Mouse (Mus musculus) CH12.LX (cell line): Measurements from ENCODE around the gene Sec24c. TPM values are rescaled to one million over a fixed set of nuclear protein-coding genes. Genes with fewer than 3 reads are reported as not detected.

Experiments used
- DNase-seq: peaks from one replicate; pipeline ENCODE4 v3.0.0-alpha.2; 2013; ENCODE audit errors: extremely low read depth
- H3K27ac ChIP-seq: 2 replicates; pipeline ENCODE4 v1.5.1; 2012; ENCODE audit warnings: low read depth, mild to moderate bottlenecking, control low read depth, moderate library complexity; ENCODE audit not compliant: insufficient read depth
- H3K27me3 ChIP-seq: replicated peaks from 2 replicates; pipeline ENCODE3; 2012; ENCODE audit warnings: inconsistent platforms
- H3K36me3 ChIP-seq, 2 experiments: replicated peaks in 1 of 2; 2 replicates each; pipeline versions ENCODE3 to v1.6.1; 2012; ENCODE audit warnings: inconsistent platforms in 1 of 2, low read length in 1 of 2, mild to moderate bottlenecking in 1 of 2, mixed read lengths in 1 of 2, moderate library complexity in 1 of 2; ENCODE audit not compliant: control insufficient read depth in 1 of 2, insufficient read depth in 1 of 2
- H3K4me1 ChIP-seq, 2 experiments: 2 replicates each; pipeline ENCODE4 v1.6.1; 2012; ENCODE audit warnings: inconsistent platforms in 1 of 2, moderate library complexity in 1 of 2; ENCODE audit not compliant: insufficient read depth in 2 of 2, control insufficient read depth in 1 of 2
- H3K4me2 ChIP-seq: 2 replicates; pipeline ENCODE4 v1.6.1; 2012; ENCODE audit warnings: low read depth, mild to moderate bottlenecking, control low read depth; ENCODE audit not compliant: poor library complexity, insufficient read depth, severe bottlenecking
- H3K4me3 ChIP-seq, 3 experiments: fragments of 150-350 bp in 1 of 3; sonication (generic) in 1 of 3; replicated peaks in 1 of 3; 2 replicates each; pipeline versions ENCODE3 to v1.5.1; 2011 to 2012; ENCODE audit warnings: low read depth in 2 of 3, low read length in 2 of 3, mild to moderate bottlenecking in 2 of 3, moderate library complexity in 2 of 3, control low read depth in 1 of 3, improper control_type of control experiment in 1 of 3, inconsistent platforms in 1 of 3, mixed read lengths in 1 of 3; ENCODE audit not compliant: poor library complexity in 1 of 3
- H3K79me2 ChIP-seq: replicated peaks from 2 replicates; pipeline ENCODE4 v1.6.1; 2012; ENCODE audit warnings: mild to moderate bottlenecking, moderate library complexity; ENCODE audit not compliant: control insufficient read depth, poor library complexity, insufficient read depth, severe bottlenecking; ENCODE audit errors: extremely low read depth
- H3K9ac ChIP-seq: 2 replicates; pipeline ENCODE4 v1.6.1; 2012; ENCODE audit warnings: low read depth, mild to moderate bottlenecking, control low read depth, moderate library complexity; ENCODE audit not compliant: insufficient read depth
- H3K9me3 ChIP-seq: replicated peaks from 2 replicates; pipeline ENCODE3; 2012; ENCODE audit warnings: low read length, inconsistent platforms, mixed read lengths
- CHD1 ChIP-seq: IDR thresholded peaks from 2 replicates; pipeline ENCODE4 v1.6.1; 2012; ENCODE audit warnings: low read depth, low read length, improper control_type of control experiment, inconsistent platforms
- ELF1 ChIP-seq: IDR thresholded peaks from 2 replicates; pipeline ENCODE4 v1.6.1; 2014; ENCODE audit warnings: low read depth, mild to moderate bottlenecking, inconsistent platforms, low read length, improper control_type of control experiment
- GABPA ChIP-seq: IDR thresholded peaks from 2 replicates; pipeline ENCODE4 v1.6.1; 2012; ENCODE audit warnings: low read depth, low read length, improper control_type of control experiment, inconsistent platforms; ENCODE audit not compliant: insufficient replicate concordance
- HCFC1 ChIP-seq: IDR thresholded peaks from 2 replicates; pipeline ENCODE4 v1.6.1; 2012; ENCODE audit warnings: low read depth, mild to moderate bottlenecking, inconsistent platforms, low read length, improper control_type of control experiment
- IRF4 ChIP-seq: IDR thresholded peaks from 2 replicates; pipeline ENCODE4 v1.6.1; 2014; ENCODE audit warnings: low read depth, mild to moderate bottlenecking, inconsistent platforms, low read length, improper control_type of control experiment
- JUN ChIP-seq: IDR thresholded peaks from 2 replicates; pipeline ENCODE4 v1.6.1; 2011; ENCODE audit warnings: low read depth, mild to moderate bottlenecking, low read length, improper control_type of control experiment, moderate library complexity; ENCODE audit not compliant: insufficient read depth
- JUND ChIP-seq: conservative IDR thresholded peaks from 2 replicates; pipeline ENCODE4 v1.6.1; 2011; ENCODE audit warnings: low read depth, low read length, improper control_type of control experiment
- KAT2A ChIP-seq: IDR thresholded peaks from 2 replicates; pipeline ENCODE4 v1.6.1; 2012; ENCODE audit warnings: low read length, improper control_type of control experiment, inconsistent platforms; ENCODE audit not compliant: insufficient replicate concordance
- MAFK ChIP-seq: IDR thresholded peaks from 2 replicates; pipeline ENCODE4 v1.6.1; 2011; ENCODE audit warnings: low read length, improper control_type of control experiment; ENCODE audit not compliant: insufficient replicate concordance
- MAX ChIP-seq: IDR thresholded peaks from 2 replicates; pipeline ENCODE4 v1.6.1; 2011; ENCODE audit warnings: low read length, improper control_type of control experiment
- MAZ ChIP-seq: IDR thresholded peaks from 2 replicates; pipeline ENCODE4 v1.6.1; 2012; ENCODE audit warnings: low read depth, mild to moderate bottlenecking, inconsistent platforms, low read length, improper control_type of control experiment, moderate library complexity
- MXI1 ChIP-seq: IDR thresholded peaks from 2 replicates; pipeline ENCODE4 v1.6.1; 2011; ENCODE audit warnings: mild to moderate bottlenecking, low read depth, low read length, improper control_type of control experiment
- NELFE ChIP-seq: IDR thresholded peaks from 2 replicates; pipeline ENCODE4 v1.6.1; 2011; ENCODE audit warnings: low read depth, low read length, improper control_type of control experiment
- NRF1 ChIP-seq: IDR thresholded peaks from 2 replicates; pipeline ENCODE4 v1.6.1; 2014; ENCODE audit warnings: low read depth, mild to moderate bottlenecking, inconsistent platforms, low read length, improper control_type of control experiment, moderate library complexity
- PAX5 ChIP-seq: IDR thresholded peaks from 2 replicates; pipeline ENCODE4 v1.6.1; 2012; ENCODE audit warnings: low read length, inconsistent platforms, mixed read lengths
- POLR2A ChIP-seq: IDR thresholded peaks from 2 replicates; pipeline ENCODE4 v1.6.1; 2011; ENCODE audit warnings: low read depth, mild to moderate bottlenecking, improper control_type of control experiment, low read length
- POLR2AphosphoS2 ChIP-seq: IDR thresholded peaks from 2 replicates; pipeline ENCODE4 v1.6.1; 2011; ENCODE audit warnings: low read depth, low read length, improper control_type of control experiment
- RCOR1 ChIP-seq: conservative IDR thresholded peaks from 2 replicates; pipeline ENCODE4 v1.6.1; 2012; ENCODE audit warnings: low read depth, mild to moderate bottlenecking, inconsistent platforms, low read length, improper control_type of control experiment
- TBP ChIP-seq: conservative IDR thresholded peaks from 2 replicates; pipeline ENCODE4 v1.6.1; 2011; ENCODE audit warnings: low read depth, low read length, improper control_type of control experiment
- TCF12 ChIP-seq: IDR thresholded peaks from 2 replicates; pipeline ENCODE4 v1.6.1; 2014; ENCODE audit warnings: low read depth, mild to moderate bottlenecking, inconsistent platforms, low read length, improper control_type of control experiment
- UBTF ChIP-seq: IDR thresholded peaks from 2 replicates; pipeline ENCODE4 v1.6.1; 2012; ENCODE audit warnings: low read depth, mild to moderate bottlenecking, inconsistent platforms, low read length, improper control_type of control experiment, moderate library complexity
- USF1 ChIP-seq: IDR thresholded peaks from 2 replicates; pipeline ENCODE4 v1.6.1; 2014; ENCODE audit warnings: low read depth, mild to moderate bottlenecking, inconsistent platforms, low read length, improper control_type of control experiment
- USF2 ChIP-seq: conservative IDR thresholded peaks from 2 replicates; pipeline ENCODE4 v1.6.1; 2011; ENCODE audit warnings: low read depth, low read length, improper control_type of control experiment
- ZC3H11A ChIP-seq: IDR thresholded peaks from 2 replicates; pipeline ENCODE4 v1.6.1; 2012; ENCODE audit warnings: low read depth, mild to moderate bottlenecking, inconsistent platforms, low read length, improper control_type of control experiment
- ZKSCAN1 ChIP-seq: IDR thresholded peaks from 2 replicates; pipeline ENCODE4 v1.6.1; 2012; ENCODE audit warnings: low read depth, inconsistent platforms, low read length, improper control_type of control experiment, borderline replicate concordance
- ZMIZ1 ChIP-seq: IDR thresholded peaks from 2 replicates; pipeline ENCODE4 v1.6.1; 2012; ENCODE audit warnings: low read depth, mild to moderate bottlenecking, inconsistent platforms, low read length, improper control_type of control experiment
- dilution Hi-C: fragments of 300-500 bp; cut with MboI; formaldehyde crosslinking; loops from 2 replicates; pipeline ENCODE4 v1.14.3; 2020; ENCODE audit warnings: low sequenced_read_pairs; ENCODE audit not compliant: extremely low pct_unique_long_range_greater_than_20kb, extremely low pct_ligation_motif_present
- in situ Hi-C: fragments of 300-500 bp; cut with MboI; formaldehyde crosslinking; loops from 3 replicates; pipeline ENCODE4 v1.14.3; 2019; ENCODE audit warnings: low sequenced_read_pairs, low pct_ligation_motif_present, low pct_unique_long_range_greater_than_20kb, mixed read lengths
- polyA plus RNA-seq: library from polyadenylated mRNA; unstranded; fragments of >175 nt; gene quantifications from 2 replicates; pipeline ENCODE4 v1.2.1, GENCODE M21; 2012; ENCODE audit warnings: low read depth; ENCODE audit not compliant: insufficient read length
- total RNA-seq, 2 experiments: library from RNA; depleted of rRNA; stranded (reverse); fragments of 300-350 nt in 1 of 2; fragments of >200 nt in 1 of 2; gene quantifications; 2 replicates each; pipeline ENCODE4 v1.2.3; 2012 to 2014

Gene Sec24c
- total and polyA plus RNA-seq, 3 experiments = 51.2 to 122 (median 95.9) TPM

- TF ChIP-seq UBTF (no peak), KAT2A (no peak), POLR2AphosphoS2 (no peak), ELF1 (no peak), ZMIZ1 (no peak), TCF12 (no peak), MXI1 (no peak), JUND (no peak), USF1 (no peak), NELFE (no peak), MAX (no peak)
- Histone ChIP-seq H3K36me3 (peaks cover 37 to 69% of the 10 kb centered on the region in 2 experiments), H3K4me3 (peak overlapping the region; percentile 81 to 91 (median 83)), H3K27ac (no peak overlapping the region), H3K9me3 (no peaks in the 10 kb centered on the region), H3K9ac (peak overlapping the region; percentile 87), H3K79me2 (no peaks in the 10 kb centered on the region; the same call in 1 of the 2 replicates), H3K27me3 (no peaks in the 10 kb centered on the region), H3K4me2 (peak overlapping the region; percentile 76), H3K4me1 (peaks cover 0 to 20% of the 10 kb centered on the region in 2 experiments; a peak in 2 of 4 replicates)
- in situ Hi-C loops = no loop called here
- peak; percentile 26 for DNase-seq
- dilution Hi-C loops = no loop called here
Observed at GRCm38 (mm10) chr14:20733041-20733951, 59.2 kb downstream of the Sec24c start.

GRCm38 (mm10) chr14:20733952-20734774, 60.1 kb downstream of the Sec24c start, which contains the start of gene Ndst2:
Ndst2 (minus strand) TSS chr14:20734562.
- dilution Hi-C loops (no loop called here), in situ Hi-C loops (no loop called here)
- Histone ChIP-seq H3K27me3 (no peaks in the 10 kb centered on the region), H3K79me2 (no peaks in the 10 kb centered on the region; the same call in 1 of the 2 replicates), H3K4me1 (peaks cover 0 to 20% of the 10 kb centered on the region in 2 experiments; a peak in 2 of 4 replicates), H3K4me3 (peak within 1 kb of the TSS; percentile 81 to 91 (median 83)), H3K36me3 (peaks cover 37 to 69% of the 10 kb centered on the region in 2 experiments), H3K4me2 (peak within 1 kb of the TSS; percentile 76), H3K9me3 (no peaks in the 10 kb centered on the region), H3K27ac (0 out of 2 replicates have a peak within 1 kb of the TSS, but pooled peaks have one; percentile 2), H3K9ac (peak within 1 kb of the TSS; percentile 87)
- peak; percentile 79 for DNase-seq
- no peak for TF ChIP-seq JUN
- peak; percentile 70; the same call in 1 of the 2 replicates for TF ChIP-seq MAZ
- TF ChIP-seq POLR2A = peak; percentile 61
- peak; percentile 31 for TF ChIP-seq IRF4
- no peak for TF ChIP-seq ZKSCAN1
- no peak for TF ChIP-seq USF2
- TF ChIP-seq PAX5 = no peak
- TF ChIP-seq ZMIZ1 = peak; percentile 66; the same call in 1 of the 2 replicates
- no peak for TF ChIP-seq POLR2AphosphoS2
- 0 out of 2 replicates have a peak, but pooled peaks have one; percentile 18 for TF ChIP-seq RCOR1
- peak; percentile 41; the same call in 1 of the 2 replicates for TF ChIP-seq NRF1
- TF ChIP-seq ELF1 = peak; percentile 71
- TF ChIP-seq UBTF = 0 out of 2 replicates have a peak, but pooled peaks have one; percentile 45
- no peak for TF ChIP-seq MAX
- TF ChIP-seq MAFK = no peak
- TF ChIP-seq CHD1 = peak; percentile 98
- TF ChIP-seq ZC3H11A = no peak
- peak; percentile 49 for TF ChIP-seq MXI1
- TF ChIP-seq TBP = no peak
- peak; percentile 47; the same call in 1 of the 2 replicates for TF ChIP-seq TCF12
- no peak for TF ChIP-seq GABPA
- peak; percentile 49 for TF ChIP-seq HCFC1
